Comparison of ENCODE assay signal across 7 mouse cellular contexts in genomic region chr9:48837181-48837580, GRCm38 (mm10). TPM values are rescaled to one million over a fixed set of nuclear protein-coding genes. Genes with fewer than 3 reads are reported as not detected.
DNase-seq lines count a peak whose midpoint lies in the region; ATAC-seq lines count a peak whose summit lies in the region.

No protein-coding gene starts in this region.

- no peak overlapping the region for H3K27ac ChIP-seq in kidney, embryonic 16.5 days (ENCODE audit: low read length)

- 0 out of 2 replicates have a peak overlapping the region, but pooled peaks have one; percentile 63 for H3K4me3 ChIP-seq in kidney, embryonic 16.5 days (ENCODE audit: low read length)
- peak overlapping the region; percentile 74 for H3K4me3 ChIP-seq in megakaryocyte, embryonic 14.5 days (replicated peaks)

- peak; percentile 43 for DNase-seq in brain, adult 2 months (ENCODE audit: low read depth, low spot score)
- peak; percentile 72 to 76 for DNase-seq in cerebellum, postnatal 10 days
- no peak for DNase-seq in urinary bladder, postnatal 10 days (ENCODE audit: low spot score)
- no peak for DNase-seq in right cerebral cortex, postnatal 36 days (ENCODE audit: low spot score in 2 of 2)

- no peaks in the 10 kb centered on the region for H3K9me3 ChIP-seq in kidney, embryonic 16.5 days (ENCODE audit: low read length)
- H3K9me3 ChIP-seq in megakaryocyte, embryonic 14.5 days, result no peaks in the 10 kb centered on the region

- WGBS in kidney, embryonic 16.5 days, result 6% methylated on average over 14 of the region's 14 CpGs

- peaks cover 73% of the 10 kb centered on the region for H3K27me3 ChIP-seq in kidney, embryonic 16.5 days (ENCODE audit: insufficient read depth, low read length)
- H3K27me3 ChIP-seq in megakaryocyte, embryonic 14.5 days (replicated peaks), result peaks cover 36% of the 10 kb centered on the region

- H3K4me2 ChIP-seq in kidney, embryonic 16.5 days (replicated peaks; ENCODE audit: low read depth, low read length), result peak overlapping the region; percentile 97

- no peaks in the 10 kb centered on the region for H3K36me3 ChIP-seq in kidney, embryonic 16.5 days (ENCODE audit: insufficient read depth, low read length)
- peaks cover 15% of the 10 kb centered on the region for H3K36me3 ChIP-seq in megakaryocyte, embryonic 14.5 days (replicated peaks; ENCODE audit: low read length)

- H3K4me1 ChIP-seq in kidney, embryonic 16.5 days (ENCODE audit: insufficient read depth, low read length), result peaks cover 32% of the 10 kb centered on the region
- peaks cover 45% of the 10 kb centered on the region for H3K4me1 ChIP-seq in megakaryocyte, embryonic 14.5 days

- H3K9ac ChIP-seq in kidney, embryonic 16.5 days (replicated peaks; ENCODE audit: low read length), result no peak overlapping the region

- ATAC-seq in granulocyte monocyte progenitor cell, adult 5-6 weeks (replicated peaks; ENCODE audit: poor library complexity, severe bottlenecking), result peak; percentile 36
- ATAC-seq in kidney, embryonic 16.5 days (ENCODE audit: low FRiP score, low TSS enrichment), result no peak

RNA-seq across cellular contexts. Expression of gene Zbtb16, which starts 1.2 kb away (rescaled TPM):
- total RNA-seq in granulocyte monocyte progenitor cell, adult 5-6 weeks (2014; fragmentation: Nextera tagmentation), result 6.3 and 10.0 TPM in 2 replicates
- total RNA-seq in granulocyte monocyte progenitor cell, adult 5-6 weeks (2017), result 7.0 and 10.1 TPM in 2 replicates
- polyA plus RNA-seq in kidney, embryonic 16.5 days (2015; fragmentation: Nextera tagmentation; extraction: Ambion mirVana), result 1.5 and 1.8 TPM in 2 replicates
- polyA plus RNA-seq in megakaryocyte, embryonic 14.5 days (2012; ENCODE audit: insufficient read depth, low replicate concordance), result 1.00 and 1.8 TPM in 2 replicates

Comparison
In these comparisons a context has a peak if more than half of its experiments do, and no peak if none do; other contexts are left out.
1. DNase-seq: peak in brain, adult 2 months (single experiment) and cerebellum, postnatal 10 days (2 of 2); none in urinary bladder, postnatal 10 days (single experiment) and right cerebral cortex, postnatal 36 days (0 of 2).